Mouse (Mus musculus) gastrocnemius, adult 8-10 months (tissue): ENCODE results near the gene Sass6. TPM values are rescaled to one million over a fixed set of nuclear protein-coding genes. Genes with fewer than 3 reads are reported as not detected.
"Not testable (repeated sequence)": the region's sequence is repeated elsewhere in the genome, so short reads cannot be mapped to it uniquely, and the experiment has no call there.

Source experiments
- DNase-seq, 2 experiments: peaks; one replicate each; pipeline ENCODE4 v3.0.0; 2022; ENCODE audit warnings: low spot score in 2 of 2
- total RNA-seq, 4 experiments: library from RNA; stranded (reverse); gene quantifications; 2 replicates each; pipeline ENCODE4 v1.2.4; 2022

The Sass6 gene
- total RNA-seq, 4 experiments from 2014 or later, result 1.4 to 2.9 (median 2.0) TPM

DNA sequence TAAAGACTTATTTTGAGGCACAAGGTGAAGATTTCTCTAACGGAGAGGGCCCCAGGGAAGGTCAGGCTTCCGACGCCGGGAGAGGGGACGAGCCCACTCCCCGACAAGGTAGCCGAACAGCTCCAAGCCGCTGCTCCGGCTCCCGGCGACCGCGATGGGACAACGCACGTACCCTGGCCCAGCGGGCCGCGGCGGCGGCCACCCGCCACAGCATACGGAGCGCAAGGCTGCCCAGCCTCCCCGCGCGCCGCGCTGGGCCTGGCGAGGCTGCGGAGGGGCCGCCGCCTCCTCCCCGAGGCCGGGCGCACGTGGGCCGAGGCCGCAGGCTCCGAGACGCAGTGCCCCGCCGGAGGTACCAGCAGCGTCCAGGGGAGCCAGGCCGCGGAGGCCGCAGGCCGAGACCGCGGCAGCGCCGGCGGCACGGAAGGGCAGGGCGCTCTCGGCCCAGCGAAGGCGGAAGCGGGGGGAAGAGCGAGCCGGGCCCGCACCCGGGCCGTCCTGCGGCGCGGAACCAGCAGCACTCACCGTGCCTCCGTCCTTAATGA, 67.2 kb downstream of the Sass6 start:
- no peak for DNase-seq

GRCm38 (mm10) chr3:116662463-116662863, 67.7 kb downstream of the Sass6 start, which contains the start of gene Mfsd14a:
Gene Mfsd14a, minus strand, starts transcription at chr3:116662677.
- peak; percentile 99 for DNase-seq

DNA sequence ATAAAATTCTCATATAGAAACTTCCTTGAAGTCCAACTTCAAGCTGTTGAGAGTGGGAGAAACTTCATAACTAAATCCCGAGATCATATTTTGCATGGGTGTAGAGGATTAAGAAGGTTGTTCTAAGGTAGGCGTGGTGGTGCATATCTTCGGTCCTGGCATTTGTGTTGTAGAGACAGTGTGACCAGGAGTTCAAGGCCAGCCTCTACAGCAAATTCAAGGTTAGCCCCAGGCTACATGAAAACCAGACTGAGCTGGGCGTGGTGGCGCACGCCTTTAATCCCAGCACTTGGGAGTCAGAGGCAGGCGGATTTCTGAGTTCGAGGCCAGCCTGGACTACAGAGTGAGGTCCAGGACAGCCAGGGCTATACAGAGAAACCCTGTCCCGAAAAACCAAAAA, 69.5 kb downstream of the Sass6 start:
- DNase-seq, result not testable (repeated sequence)

Other genes starting within 250 kb of the Sass6 start
- gene Cdc14a, start 170.9 kb upstream of the Sass6 start, total RNA-seq, result 10 to 100 TPM; 14.2 to 23.0 (median 17.6) TPM
- gene Rtca, start 86.8 kb upstream of the Sass6 start, total RNA-seq, result 10 to 100 TPM; 21.7 to 28.9 (median 24.1) TPM
- 10 to 100 TPM; 24.3 to 36.4 (median 29.5) TPM for gene Dbt, start 81.9 kb upstream of the Sass6 start, total RNA-seq
- 10 to 100 TPM; 46.0 to 53.0 (median 51.1) TPM for gene Lrrc39, start 32.0 kb upstream of the Sass6 start, total RNA-seq
- 1 to 10 TPM; 2.6 to 5.3 (median 3.9) TPM for gene Trmt13, start 19.6 kb downstream of the Sass6 start, total RNA-seq
- gene Mfsd14a, start 67.7 kb downstream of the Sass6 start, total RNA-seq, result 10 to 100 TPM in 1 of 4 experiments, 1 to 10 TPM in 3; 7.2 to 11.9 (median 9.3) TPM
- 1 to 10 TPM in 1 of 4 experiments, under 1 TPM in 1, not detected in 2; 0.88 to 1.6 TPM for gene Gm43191, start 86.3 kb downstream of the Sass6 start, total RNA-seq
- 1 to 10 TPM; 5.0 to 7.6 (median 5.9) TPM for gene Slc35a3, start 117.8 kb downstream of the Sass6 start, total RNA-seq
- 100 to 1,000 TPM; 785 to 946 (median 837) TPM for gene Agl, start 213.2 kb downstream of the Sass6 start, total RNA-seq